Mouse (Mus musculus): ENCODE data around the gene Acd.

Acd gene

DNA sequence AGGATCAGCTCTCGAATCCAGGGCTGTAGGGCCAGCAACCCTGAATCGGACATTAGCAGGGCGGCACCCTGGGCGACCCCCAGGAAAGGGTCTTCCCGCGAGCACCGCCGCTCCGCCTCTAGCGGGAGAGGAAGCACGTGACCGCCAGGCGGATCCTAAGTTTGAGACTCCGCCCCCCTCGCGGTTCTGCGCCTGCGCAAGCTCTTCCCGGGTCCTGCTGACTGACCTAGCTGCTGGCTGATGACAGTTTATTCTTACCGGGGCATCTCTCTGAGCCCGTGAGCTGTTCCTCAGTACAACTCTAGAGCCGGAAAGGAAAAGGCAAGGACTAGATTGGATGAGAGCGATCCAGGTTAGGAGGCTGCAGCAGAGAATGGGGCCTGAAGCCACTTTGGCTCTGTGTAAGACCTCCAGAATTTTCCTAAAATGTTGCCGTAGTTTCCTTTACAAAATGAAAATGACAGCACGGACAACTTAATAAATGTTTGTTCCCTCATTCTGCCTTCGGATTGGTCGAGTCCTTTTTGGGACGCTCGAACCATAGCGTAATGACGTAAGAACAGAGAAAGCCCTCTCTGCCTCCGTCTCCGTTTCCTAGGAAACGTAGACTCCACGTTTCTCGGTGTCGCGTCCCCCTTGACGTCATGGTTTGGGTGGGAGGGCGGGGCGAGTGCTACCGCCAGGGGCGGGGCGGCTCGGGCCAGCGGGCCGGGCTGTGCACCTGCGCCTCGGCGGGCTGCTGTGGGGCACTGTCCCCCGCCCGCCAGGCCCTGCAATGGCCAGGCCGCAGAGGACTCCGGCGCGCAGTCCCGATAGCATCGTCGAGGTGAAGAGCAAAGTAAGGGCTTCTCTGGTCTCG lies at the start of gene Acd, which contains the start of gene Pard6a:
Gene Acd (minus strand): TSS at position 137 of the 859 bp plus-strand sequence.
Gene Pard6a (plus strand): TSS at position 183 of the 859 bp plus-strand sequence.
- H3K4me1 ChIP-seq (replicated peaks; ENCODE audit: low read depth, low read length), result peaks cover 57% of the 10 kb centered on the region
- TF ChIP-seq CTCF (conservative IDR thresholded peaks at IDR 0.05; ENCODE audit: low read length) (no peak), POU5F1 (IDR thresholded peaks at IDR 0.05; ENCODE audit: borderline replicate concordance, low read length) (no peak), NANOG (IDR thresholded peaks at IDR 0.05; ENCODE audit: borderline replicate concordance, low read length) (no peak)
- H3K4me3 ChIP-seq (replicated peaks; ENCODE audit: low read length), result peak within 1 kb of the TSS; percentile 93
- H3K9me3 ChIP-seq (ENCODE audit: low read length), result no peaks in the 10 kb centered on the region
- peaks cover 15% of the 10 kb centered on the region; the same call in 1 of the 2 replicates for H3K27me3 ChIP-seq (ENCODE audit: insufficient read depth, low read length)
- peaks cover 65% of the 10 kb centered on the region for H3K36me3 ChIP-seq (ENCODE audit: insufficient read depth, low read length)

DNA sequence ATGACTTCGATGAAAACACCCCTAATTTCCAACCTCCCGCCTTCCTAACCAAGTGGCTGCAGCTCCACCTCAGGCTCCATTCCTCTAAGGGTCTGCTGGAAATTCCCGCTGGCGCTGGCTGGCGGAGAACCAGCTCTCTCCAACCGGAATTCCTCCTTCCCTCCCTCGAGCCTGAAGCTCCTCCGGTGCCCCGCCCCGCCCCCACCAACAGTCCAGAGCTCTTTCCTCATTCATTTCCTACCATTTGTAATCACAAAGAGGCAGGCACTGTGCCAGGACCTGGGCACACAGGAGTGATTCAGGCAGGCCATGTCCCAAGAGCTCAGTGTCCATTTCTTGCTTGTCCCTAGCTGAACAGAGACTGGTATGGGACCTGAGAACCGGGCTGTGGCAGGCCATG lies 49.7 kb upstream of the Acd start:
- Histone ChIP-seq H3K36me3 (ENCODE audit: insufficient read depth, low read length) (0 out of 2 replicates have a peak, but pooled peaks cover 4% of the 10 kb centered on the region), H3K4me1 (replicated peaks; ENCODE audit: low read depth, low read length) (peaks cover 27% of the 10 kb centered on the region), H3K4me3 (replicated peaks; ENCODE audit: low read length) (peak overlapping the region; percentile 45), H3K27me3 (ENCODE audit: insufficient read depth, low read length) (no peaks in the 10 kb centered on the region), H3K9me3 (ENCODE audit: low read length) (no peaks in the 10 kb centered on the region)
- TF ChIP-seq CTCF (conservative IDR thresholded peaks at IDR 0.05; ENCODE audit: low read length) (no peak), POU5F1 (IDR thresholded peaks at IDR 0.05; ENCODE audit: borderline replicate concordance, low read length) (no peak), NANOG (IDR thresholded peaks at IDR 0.05; ENCODE audit: borderline replicate concordance, low read length) (no peak)

DNA sequence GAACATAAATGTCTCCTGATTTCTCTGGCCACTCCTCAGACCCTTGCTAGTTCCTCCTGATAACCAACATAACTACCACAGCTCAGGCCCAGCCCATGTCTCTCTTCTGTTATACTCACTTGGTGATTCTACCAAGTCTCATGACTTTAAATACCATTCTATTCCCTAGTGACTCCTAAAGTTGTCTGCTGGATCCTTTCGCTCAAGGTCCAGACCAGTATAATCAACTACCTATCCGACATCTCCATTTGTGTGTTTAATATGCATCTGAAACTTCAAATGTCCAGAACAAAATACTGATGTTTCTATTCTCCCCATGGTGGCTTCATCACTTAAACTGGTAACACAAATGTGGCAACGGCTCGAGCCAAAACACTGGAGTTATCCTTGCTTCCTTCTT lies 42.4 kb upstream of the Acd start:
- H3K9me3 ChIP-seq (ENCODE audit: low read length), result no peaks in the 10 kb centered on the region
- no peak for TF ChIP-seq POU5F1 (IDR thresholded peaks at IDR 0.05; ENCODE audit: borderline replicate concordance, low read length)
- TF ChIP-seq NANOG (IDR thresholded peaks at IDR 0.05; ENCODE audit: borderline replicate concordance, low read length), result no peak
- TF ChIP-seq CTCF (conservative IDR thresholded peaks at IDR 0.05; ENCODE audit: low read length), result no peak
- no peak overlapping the region for H3K4me3 ChIP-seq (replicated peaks; ENCODE audit: low read length)
- H3K36me3 ChIP-seq (ENCODE audit: insufficient read depth, low read length), result no peaks in the 10 kb centered on the region
- H3K27me3 ChIP-seq (ENCODE audit: insufficient read depth, low read length), result no peaks in the 10 kb centered on the region
- H3K4me1 ChIP-seq (replicated peaks; ENCODE audit: low read depth, low read length), result peaks cover 14% of the 10 kb centered on the region

DNA sequence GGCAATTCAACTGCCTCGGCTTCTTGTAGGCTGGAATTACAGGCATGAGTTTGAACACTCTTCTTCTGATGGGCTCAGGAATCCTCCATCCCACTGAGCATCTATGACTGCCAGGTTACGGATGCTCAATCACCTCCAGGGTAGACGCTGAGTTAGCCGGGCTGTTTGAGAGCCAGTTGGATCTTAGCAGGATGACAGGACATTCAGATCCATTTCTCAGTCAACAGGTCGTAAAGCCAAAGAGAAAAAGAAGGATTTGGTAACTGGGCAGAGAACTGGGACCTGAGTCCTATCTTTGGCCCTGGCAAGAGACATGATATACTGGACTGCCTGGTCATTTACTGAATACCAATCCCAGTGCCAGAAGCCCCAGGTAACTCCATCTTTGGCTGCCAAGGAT lies 38.3 kb upstream of the Acd start:
- Histone ChIP-seq H3K36me3 (ENCODE audit: insufficient read depth, low read length) (no peaks in the 10 kb centered on the region), H3K4me1 (replicated peaks; ENCODE audit: low read depth, low read length) (no peaks in the 10 kb centered on the region), H3K9me3 (ENCODE audit: low read length) (no peaks in the 10 kb centered on the region), H3K27me3 (ENCODE audit: insufficient read depth, low read length) (no peaks in the 10 kb centered on the region), H3K4me3 (replicated peaks; ENCODE audit: low read length) (no peak overlapping the region)
- TF ChIP-seq CTCF (conservative IDR thresholded peaks at IDR 0.05; ENCODE audit: low read length) (no peak), POU5F1 (IDR thresholded peaks at IDR 0.05; ENCODE audit: borderline replicate concordance, low read length) (no peak), NANOG (IDR thresholded peaks at IDR 0.05; ENCODE audit: borderline replicate concordance, low read length) (no peak)

DNA sequence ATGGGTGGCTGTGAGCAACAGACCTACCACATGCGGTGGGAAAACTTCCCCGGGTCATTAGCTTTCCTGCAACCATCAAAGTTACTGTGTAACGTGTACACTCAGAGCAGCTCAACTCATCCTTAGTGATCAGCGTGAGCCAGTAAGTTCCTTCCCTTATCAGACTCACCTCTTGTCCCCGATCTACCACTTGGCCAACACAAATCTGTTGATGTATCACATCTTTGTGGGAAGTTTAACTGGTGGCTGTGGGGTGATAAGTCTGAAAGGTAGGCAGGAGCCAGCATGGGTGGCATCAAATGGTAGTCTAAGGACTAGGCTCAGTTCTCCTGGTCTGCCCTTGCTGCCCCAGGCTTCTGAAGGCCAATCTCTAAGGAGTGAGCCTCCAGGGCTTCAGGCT lies 31.3 kb upstream of the Acd start:
- Histone ChIP-seq H3K36me3 (ENCODE audit: insufficient read depth, low read length) (0 out of 2 replicates have a peak, but pooled peaks cover 9% of the 10 kb centered on the region), H3K4me3 (replicated peaks; ENCODE audit: low read length) (no peak overlapping the region), H3K27me3 (ENCODE audit: insufficient read depth, low read length) (no peaks in the 10 kb centered on the region), H3K9me3 (ENCODE audit: low read length) (no peaks in the 10 kb centered on the region), H3K4me1 (replicated peaks; ENCODE audit: low read depth, low read length) (peaks cover 12% of the 10 kb centered on the region)
- TF ChIP-seq CTCF (conservative IDR thresholded peaks at IDR 0.05; ENCODE audit: low read length), result no peak
- TF ChIP-seq POU5F1 (IDR thresholded peaks at IDR 0.05; ENCODE audit: borderline replicate concordance, low read length), result no peak
- TF ChIP-seq NANOG (IDR thresholded peaks at IDR 0.05; ENCODE audit: borderline replicate concordance, low read length), result no peak

DNA sequence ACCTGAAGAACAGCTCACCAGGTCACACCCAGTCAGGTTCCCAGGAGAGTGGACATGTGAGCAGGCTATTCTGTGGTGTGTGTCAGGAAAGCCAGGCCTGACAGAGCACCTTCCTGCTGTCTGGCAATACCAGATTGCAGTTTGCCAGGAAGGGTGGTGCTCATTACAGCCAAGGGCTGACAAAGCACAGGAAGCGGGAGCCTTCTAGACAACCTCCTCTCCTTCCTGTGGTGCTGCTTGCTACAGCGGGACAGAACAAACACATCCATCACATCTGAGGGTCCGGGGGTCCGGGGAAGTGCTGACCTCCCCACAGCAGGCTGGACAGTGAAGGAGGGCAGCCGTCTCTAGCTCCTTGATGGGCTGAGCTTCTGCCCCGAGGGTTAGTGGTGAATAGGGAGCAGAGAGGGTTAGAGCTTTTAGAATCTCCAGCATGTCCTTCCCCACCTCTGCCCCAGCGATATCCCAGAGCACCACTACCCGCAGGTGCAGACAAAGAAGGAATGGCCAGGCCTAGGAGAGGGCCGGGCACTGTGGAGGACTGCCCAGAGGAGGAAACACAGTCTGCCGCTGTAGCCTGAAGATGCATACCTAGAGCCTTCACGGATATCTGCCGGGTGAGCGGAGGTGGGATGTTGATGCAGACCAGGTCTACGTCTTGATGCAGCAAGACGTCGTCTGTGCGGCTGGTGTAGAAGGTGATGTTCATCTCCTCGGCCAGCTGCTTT lies 26.7 kb upstream of the Acd start:
- peak overlapping the region; percentile 57 for H3K4me3 ChIP-seq (replicated peaks; ENCODE audit: low read length)
- peaks cover 42% of the 10 kb centered on the region for H3K4me1 ChIP-seq (replicated peaks; ENCODE audit: low read depth, low read length)
- no peaks in the 10 kb centered on the region for H3K27me3 ChIP-seq (ENCODE audit: insufficient read depth, low read length)
- no peak for TF ChIP-seq POU5F1 (IDR thresholded peaks at IDR 0.05; ENCODE audit: borderline replicate concordance, low read length)
- TF ChIP-seq CTCF (conservative IDR thresholded peaks at IDR 0.05; ENCODE audit: low read length), result no peak
- no peak for TF ChIP-seq NANOG (IDR thresholded peaks at IDR 0.05; ENCODE audit: borderline replicate concordance, low read length)
- no peaks in the 10 kb centered on the region for H3K9me3 ChIP-seq (ENCODE audit: low read length)
- H3K36me3 ChIP-seq (ENCODE audit: insufficient read depth, low read length), result peaks cover 21% of the 10 kb centered on the region

DNA sequence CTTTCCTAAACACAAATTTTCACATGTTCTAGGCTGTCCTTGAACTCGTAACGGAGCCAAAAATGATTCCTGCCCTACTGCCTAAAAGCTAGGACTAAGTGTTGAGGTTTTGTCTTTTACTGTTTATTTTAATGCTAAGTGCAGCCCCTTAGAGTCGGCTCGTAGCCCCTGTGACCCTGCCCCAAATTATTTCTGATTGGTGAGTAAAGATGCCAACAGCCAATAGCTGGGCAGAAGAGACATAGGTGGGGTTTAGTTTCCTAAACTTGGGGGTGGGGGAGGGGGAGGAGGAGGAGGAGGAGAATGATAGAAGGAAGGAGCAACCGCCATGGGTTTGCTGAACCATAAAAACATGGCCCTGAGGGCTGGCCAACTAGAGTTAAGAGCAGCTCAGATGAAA lies 24.8 kb upstream of the Acd start:
- Histone ChIP-seq H3K27me3 (ENCODE audit: insufficient read depth, low read length) (no peaks in the 10 kb centered on the region), H3K36me3 (ENCODE audit: insufficient read depth, low read length) (peaks cover 22% of the 10 kb centered on the region), H3K4me1 (replicated peaks; ENCODE audit: low read depth, low read length) (peaks cover 42% of the 10 kb centered on the region), H3K4me3 (replicated peaks; ENCODE audit: low read length) (no peak overlapping the region), H3K9me3 (ENCODE audit: low read length) (no peaks in the 10 kb centered on the region)
- TF ChIP-seq POU5F1 (IDR thresholded peaks at IDR 0.05; ENCODE audit: borderline replicate concordance, low read length), result no peak
- TF ChIP-seq CTCF (conservative IDR thresholded peaks at IDR 0.05; ENCODE audit: low read length), result no peak
- no peak for TF ChIP-seq NANOG (IDR thresholded peaks at IDR 0.05; ENCODE audit: borderline replicate concordance, low read length)

DNA sequence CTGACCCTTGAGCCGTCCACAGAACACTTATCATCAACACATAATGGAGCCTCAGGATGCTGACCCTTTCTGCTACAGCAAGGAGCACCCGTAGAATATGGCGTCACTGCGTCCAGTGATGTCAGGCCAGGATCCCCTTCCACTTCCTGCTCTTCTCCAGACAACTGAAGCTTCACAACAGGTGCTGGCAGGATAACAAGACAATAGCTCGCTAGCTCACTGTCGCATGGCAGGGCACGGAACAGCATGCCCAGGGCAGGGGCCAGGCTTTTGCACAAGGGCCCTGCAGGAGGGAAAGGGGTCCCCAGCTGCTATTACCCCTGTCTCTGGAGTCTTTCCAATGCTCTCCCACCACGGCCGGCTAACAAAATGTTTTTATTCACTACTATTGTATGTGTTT lies 22.0 kb upstream of the Acd start:
- Histone ChIP-seq H3K4me3 (replicated peaks; ENCODE audit: low read length) (no peak overlapping the region), H3K4me1 (replicated peaks; ENCODE audit: low read depth, low read length) (peaks cover 43% of the 10 kb centered on the region), H3K27me3 (ENCODE audit: insufficient read depth, low read length) (no peaks in the 10 kb centered on the region), H3K9me3 (ENCODE audit: low read length) (no peaks in the 10 kb centered on the region), H3K36me3 (ENCODE audit: insufficient read depth, low read length) (peaks cover 18% of the 10 kb centered on the region)
- no peak for TF ChIP-seq NANOG (IDR thresholded peaks at IDR 0.05; ENCODE audit: borderline replicate concordance, low read length)
- no peak for TF ChIP-seq CTCF (conservative IDR thresholded peaks at IDR 0.05; ENCODE audit: low read length)
- no peak for TF ChIP-seq POU5F1 (IDR thresholded peaks at IDR 0.05; ENCODE audit: borderline replicate concordance, low read length)
